Mouse (Mus musculus): ENCODE measurements around the gene Ncf1.

The Ncf1 gene

GRCm38 (mm10) chr5:134244890-134245289 is 15.5 kb upstream of the Ncf1 start:
- no peak for DNase-seq (ENCODE audit: low read depth, low spot score)

- peak; percentile 39 for DNase-seq (ENCODE audit: low read depth, low spot score)
Observed at GRCm38 (mm10) chr5:134243661-134244436, 14.4 kb upstream of the Ncf1 start.

GRCm38 (mm10) chr5:134241831-134242230 is 12.4 kb upstream of the Ncf1 start:
- no peak for DNase-seq (ENCODE audit: low read depth, low spot score)

GRCm38 (mm10) chr5:134237936-134238760 is 8.7 kb upstream of the Ncf1 start:
- peak; percentile 42 for DNase-seq (ENCODE audit: low read depth, low spot score)

GRCm38 (mm10) chr5:134237508-134237907 is 8.1 kb upstream of the Ncf1 start:
- no peak for DNase-seq (ENCODE audit: low read depth, low spot score)

- no peak for DNase-seq (ENCODE audit: low read depth, low spot score)
Observed at GRCm38 (mm10) chr5:134236796-134237195, 7.4 kb upstream of the Ncf1 start.

- no peak for DNase-seq (ENCODE audit: low read depth, low spot score)
Observed at GRCm38 (mm10) chr5:134236241-134236640, 6.8 kb upstream of the Ncf1 start.

GRCm38 (mm10) chr5:134235111-134235510 is 5.7 kb upstream of the Ncf1 start:
- DNase-seq (ENCODE audit: low read depth, low spot score), result no peak

- DNase-seq (ENCODE audit: low read depth, low spot score), result no peak
Observed at GRCm38 (mm10) chr5:134234205-134234604, 4.8 kb upstream of the Ncf1 start.

GRCm38 (mm10) chr5:134233244-134233651 is 3.8 kb upstream of the Ncf1 start:
- DNase-seq (ENCODE audit: low read depth, low spot score), result no peak

- peak; percentile 34 for DNase-seq (ENCODE audit: low read depth, low spot score)
Observed at GRCm38 (mm10) chr5:134232568-134232967, 3.1 kb upstream of the Ncf1 start.

GRCm38 (mm10) chr5:134232111-134232510 is 2.7 kb upstream of the Ncf1 start:
- no peak for DNase-seq (ENCODE audit: low read depth, low spot score)

GRCm38 (mm10) chr5:134231376-134231775 is 2.0 kb upstream of the Ncf1 start:
- DNase-seq (ENCODE audit: low read depth, low spot score), result no peak

- no peak for DNase-seq (ENCODE audit: low read depth, low spot score)
Observed at GRCm38 (mm10) chr5:134228249-134228638, 1.2 kb downstream of the Ncf1 start.

- DNase-seq (ENCODE audit: low read depth, low spot score), result peak; percentile 58
Observed at GRCm38 (mm10) chr5:134227574-134228248, 1.7 kb downstream of the Ncf1 start.

- no peak for DNase-seq (ENCODE audit: low read depth, low spot score)
Observed at GRCm38 (mm10) chr5:134226946-134227345, 2.5 kb downstream of the Ncf1 start.

GRCm38 (mm10) chr5:134225110-134225901 is 4.1 kb downstream of the Ncf1 start:
- no peak for DNase-seq (ENCODE audit: low read depth, low spot score)

GRCm38 (mm10) chr5:134221708-134222150 is 7.7 kb downstream of the Ncf1 start:
- no peak for DNase-seq (ENCODE audit: low read depth, low spot score)

GRCm38 (mm10) chr5:134221278-134221677 is 8.1 kb downstream of the Ncf1 start:
- no peak for DNase-seq (ENCODE audit: low read depth, low spot score)

- no peak for DNase-seq (ENCODE audit: low read depth, low spot score)
Observed at GRCm38 (mm10) chr5:134217900-134218299, 11.5 kb downstream of the Ncf1 start.

All from ES-CJ7 (cell line).